Mouse (Mus musculus) layer of hippocampus, adult 9-11 months (tissue): ENCODE measurements around the gene Zfp217.

ENCODE experiments used
- DNase-seq: peaks from one replicate; pipeline ENCODE4 v3.0.0; 2022

The Zfp217 gene

DNA sequence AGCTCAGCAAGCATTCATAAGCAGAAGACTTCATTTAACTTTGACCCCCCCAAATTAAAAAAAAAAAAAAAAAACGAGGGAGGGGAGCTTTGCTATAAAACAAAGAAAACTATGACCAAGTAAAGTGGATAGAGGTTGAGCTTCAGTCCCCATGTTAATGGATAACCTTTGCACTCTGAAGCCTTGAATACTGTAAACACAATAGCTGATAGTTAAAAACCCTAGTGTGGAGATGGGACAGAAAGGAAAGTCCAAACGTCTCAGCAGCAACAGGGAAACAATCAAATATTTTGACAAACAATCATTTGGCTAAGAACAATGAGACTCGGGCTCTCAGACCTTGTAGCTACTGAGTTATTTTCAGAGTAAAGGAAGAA is 15.2 kb downstream of the Zfp217 start:
- no peak for DNase-seq

DNA sequence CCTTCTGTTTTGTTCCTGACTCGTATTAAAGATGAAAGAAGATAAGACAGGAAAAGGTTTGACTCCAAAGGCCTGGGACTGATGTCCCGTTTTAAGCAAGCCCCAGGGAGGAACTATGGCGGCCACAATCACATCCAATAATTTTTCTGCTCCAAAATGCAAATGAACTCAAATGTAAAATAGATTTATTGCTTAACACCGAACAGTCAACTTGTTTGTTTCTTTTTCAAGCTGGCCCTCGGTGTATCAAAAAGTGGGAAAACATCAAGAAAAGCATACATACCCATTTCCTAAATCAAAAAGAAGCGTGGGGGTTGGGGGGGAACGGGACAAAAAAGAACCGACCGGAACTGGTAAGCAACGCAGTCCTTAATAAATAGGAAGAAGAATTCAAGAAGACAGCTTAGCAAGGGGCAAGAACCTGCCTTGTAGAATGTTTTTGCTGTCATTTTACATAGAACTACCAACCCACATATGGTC is 15.9 kb downstream of the Zfp217 start:
- DNase-seq, result no peak

DNA sequence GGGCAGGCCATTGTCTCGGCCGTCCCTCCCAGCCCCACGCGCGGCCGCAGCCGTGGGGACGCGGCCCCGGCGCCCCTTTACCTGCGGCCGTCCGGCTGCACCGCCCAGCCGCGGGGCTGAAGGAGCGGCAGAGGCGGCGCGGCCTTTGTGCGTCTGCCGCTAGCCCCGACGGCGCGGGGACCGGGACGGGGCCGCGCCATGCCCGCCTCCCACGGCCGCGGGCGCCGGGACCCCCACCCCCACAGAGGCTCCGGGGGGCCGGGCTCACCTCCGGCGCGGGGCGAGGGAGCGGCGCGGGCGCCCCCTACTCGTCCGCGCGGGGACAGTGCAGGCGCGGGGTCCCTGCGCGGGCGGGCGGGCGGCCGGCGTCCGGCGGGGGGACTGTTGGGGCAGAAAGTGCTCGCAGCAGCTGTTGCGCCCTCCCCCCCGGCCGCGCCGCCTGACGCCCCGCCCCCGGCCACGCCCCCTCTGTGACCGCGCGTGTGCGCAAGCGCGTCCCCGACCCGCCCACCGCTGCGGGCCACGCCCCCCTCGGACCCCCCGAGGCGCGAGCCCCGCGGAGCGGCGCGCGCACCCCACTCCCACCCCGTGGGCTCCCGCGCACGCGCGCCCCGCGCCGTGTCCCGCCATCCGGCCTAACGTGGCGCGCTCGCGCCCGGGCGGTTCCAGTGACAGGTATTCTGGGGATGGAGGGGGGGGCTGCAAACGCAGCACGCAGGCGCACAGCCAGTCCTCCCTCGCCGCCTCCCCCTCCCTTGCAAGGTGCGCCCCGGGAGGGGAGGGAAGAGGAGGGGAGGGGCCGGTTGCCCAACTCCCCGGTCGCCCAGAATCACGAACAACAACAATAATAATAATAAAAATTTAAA is 16.9 kb downstream of the Zfp217 start:
- DNase-seq, result peak; percentile 46

DNA sequence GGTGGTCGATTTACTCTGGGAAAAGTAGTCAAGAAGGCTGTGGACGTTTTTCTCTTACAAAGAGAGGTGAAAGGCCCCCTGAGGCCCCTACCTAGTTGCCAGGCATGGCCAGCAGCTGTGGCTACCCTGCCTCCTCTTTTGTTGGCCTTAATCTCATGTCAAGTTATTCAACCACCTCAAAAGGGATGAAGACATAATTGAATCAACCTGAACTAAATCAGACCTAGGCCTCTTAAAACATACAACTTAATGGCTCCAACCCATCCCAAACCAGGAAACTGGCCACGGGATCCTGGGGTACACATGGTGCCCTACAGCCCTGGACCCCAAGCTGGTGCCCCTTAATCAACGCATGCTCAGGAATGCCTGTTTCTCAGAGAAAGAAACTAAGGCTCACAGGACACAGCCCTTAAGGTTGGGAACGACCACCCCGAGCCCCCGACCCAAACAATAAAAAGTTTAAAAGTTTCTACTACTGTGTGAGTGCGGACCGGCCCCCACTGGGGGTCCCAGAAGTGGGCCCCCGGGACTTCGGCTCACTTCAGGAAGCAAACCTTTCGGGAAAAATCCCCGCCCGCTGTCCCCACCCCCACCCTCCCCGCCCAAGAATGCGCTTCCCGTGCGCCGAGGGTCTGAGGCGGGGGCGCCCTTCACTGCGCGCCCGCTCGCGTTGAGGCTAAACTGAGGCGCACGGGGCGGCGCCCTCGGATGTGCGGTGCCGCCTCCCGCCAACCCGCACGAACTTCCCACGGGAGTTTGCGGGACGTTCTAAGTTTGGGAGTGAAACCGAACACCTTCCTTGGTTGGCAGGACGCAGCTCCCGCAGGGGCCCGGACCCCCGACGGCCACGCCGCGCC is 17.8 kb downstream of the Zfp217 start:
- no peak for DNase-seq

DNA sequence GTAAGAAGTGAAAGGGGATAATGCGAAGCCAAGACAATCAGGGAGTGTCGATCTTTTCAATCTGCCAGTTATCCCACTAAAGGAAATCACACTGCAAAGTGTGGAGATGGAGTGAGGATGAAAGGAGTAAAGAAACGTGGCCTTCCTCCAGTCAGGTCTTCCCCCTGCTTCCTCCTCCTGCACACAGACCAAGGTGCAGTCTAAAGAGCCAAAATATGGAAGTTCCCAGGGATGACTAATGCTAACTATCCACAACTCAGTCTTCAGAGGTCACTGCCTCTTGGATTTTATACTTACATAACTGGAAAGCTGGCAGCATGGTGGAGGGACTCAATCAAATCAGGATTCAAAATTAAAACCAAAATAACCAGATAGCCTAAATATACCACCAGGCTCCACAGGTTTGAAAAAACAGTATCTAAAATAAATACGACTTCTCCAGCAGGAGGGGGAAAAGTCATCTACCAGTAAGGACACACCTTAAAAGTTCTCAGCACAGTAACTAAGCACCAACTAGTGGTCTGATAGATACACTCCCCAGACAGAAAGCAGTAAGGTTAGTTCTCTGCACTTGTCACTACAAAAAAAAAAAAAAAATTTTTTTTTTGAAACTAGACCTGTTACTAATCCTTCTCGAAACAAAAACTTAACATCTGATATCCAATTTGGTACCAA is 18.5 kb downstream of the Zfp217 start:
- DNase-seq, result no peak

DNA sequence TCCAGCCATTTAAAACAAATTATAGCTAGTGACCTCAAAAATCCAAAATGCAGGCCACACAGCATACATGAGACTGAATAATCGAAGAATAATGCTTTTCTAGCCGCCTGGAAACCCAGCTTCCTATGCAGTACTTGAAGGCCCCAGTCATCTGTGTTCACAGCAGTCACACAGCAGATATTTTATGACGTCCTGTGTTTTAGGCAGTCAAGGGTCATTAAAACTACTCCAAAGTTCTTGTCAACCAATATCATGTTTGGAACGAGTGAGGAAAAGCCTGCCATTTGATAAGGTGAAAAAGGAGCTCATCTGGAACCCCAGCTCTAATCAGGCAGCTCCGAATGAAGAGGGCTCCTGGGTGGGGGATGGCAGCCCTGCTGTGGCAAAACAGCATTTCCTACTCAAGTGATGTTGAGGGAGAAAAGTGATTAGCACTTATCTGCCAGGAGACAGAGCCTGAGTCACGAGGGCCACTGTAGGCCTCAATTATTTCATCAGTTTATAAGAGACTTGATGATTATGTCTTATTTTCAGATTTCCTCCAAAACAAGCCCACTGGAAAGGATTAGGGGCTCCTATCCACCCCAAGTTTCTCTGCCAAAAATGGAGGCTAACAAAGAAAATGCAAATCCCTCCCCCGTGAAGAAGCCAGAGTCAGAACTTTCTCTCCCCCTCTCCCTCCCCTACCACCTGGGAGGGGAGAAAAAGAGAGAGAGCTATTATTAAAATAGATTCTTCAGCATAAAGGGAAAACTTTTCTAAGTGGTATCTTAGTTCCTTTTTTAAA is 19.2 kb downstream of the Zfp217 start:
- no peak for DNase-seq

DNA sequence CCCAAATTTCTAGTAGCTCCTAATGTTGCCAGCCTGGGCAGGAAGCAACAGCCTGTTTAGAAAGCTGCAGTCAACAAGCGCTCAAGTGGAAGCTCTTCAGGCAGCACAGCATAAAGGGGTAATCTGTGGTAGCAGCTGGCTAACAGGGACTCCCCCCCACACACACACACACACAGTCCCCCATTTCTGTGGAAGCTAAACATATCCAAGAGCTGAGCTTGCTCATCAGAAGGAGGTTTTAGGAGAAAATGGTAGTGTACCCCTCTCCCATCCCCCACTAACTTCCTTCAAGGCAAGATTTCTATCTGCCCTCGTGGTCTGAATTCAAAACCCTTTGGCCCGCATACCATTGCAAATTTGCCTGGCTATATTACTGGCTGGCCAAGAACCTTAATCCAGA is 20.4 kb downstream of the Zfp217 start:
- no peak for DNase-seq

DNA sequence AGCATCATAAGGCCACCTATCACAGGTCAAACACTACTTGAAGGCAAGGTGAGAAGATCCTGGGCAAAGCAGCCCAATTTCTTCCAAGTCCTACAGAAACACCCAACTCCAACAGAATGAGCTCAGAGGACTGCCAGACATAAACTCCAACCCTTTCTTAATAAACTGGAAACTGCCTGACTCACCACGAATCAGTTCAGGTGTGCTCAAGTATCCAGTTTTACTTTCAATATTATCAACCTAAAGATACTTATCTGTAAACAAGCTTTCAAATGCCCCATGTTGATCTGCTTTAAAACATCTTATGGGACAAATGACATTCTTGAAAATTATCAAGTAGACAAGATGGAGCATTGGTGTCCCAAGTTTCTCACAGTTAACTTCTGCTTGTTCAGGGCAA is 21.6 kb downstream of the Zfp217 start:
- no peak for DNase-seq

DNA sequence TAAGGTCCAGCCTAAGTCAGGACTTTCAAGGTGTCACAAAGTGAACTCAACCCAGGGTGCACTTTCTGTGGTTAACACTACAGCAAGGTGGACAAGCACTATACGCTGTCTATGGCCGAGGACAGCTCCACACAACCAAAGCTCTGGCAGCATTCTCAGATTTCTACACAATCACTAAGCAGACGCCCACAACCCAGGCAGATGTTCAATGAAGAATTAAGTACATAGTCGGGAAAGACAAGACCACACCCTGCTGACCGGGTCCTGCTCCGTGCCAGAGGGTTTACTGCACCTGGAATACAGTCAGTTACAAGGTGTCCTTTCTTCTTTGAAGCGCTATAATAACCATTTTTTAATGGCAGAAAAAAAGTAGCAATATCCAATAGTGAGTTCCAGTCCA is 25.7 kb downstream of the Zfp217 start:
- no peak for DNase-seq

DNA sequence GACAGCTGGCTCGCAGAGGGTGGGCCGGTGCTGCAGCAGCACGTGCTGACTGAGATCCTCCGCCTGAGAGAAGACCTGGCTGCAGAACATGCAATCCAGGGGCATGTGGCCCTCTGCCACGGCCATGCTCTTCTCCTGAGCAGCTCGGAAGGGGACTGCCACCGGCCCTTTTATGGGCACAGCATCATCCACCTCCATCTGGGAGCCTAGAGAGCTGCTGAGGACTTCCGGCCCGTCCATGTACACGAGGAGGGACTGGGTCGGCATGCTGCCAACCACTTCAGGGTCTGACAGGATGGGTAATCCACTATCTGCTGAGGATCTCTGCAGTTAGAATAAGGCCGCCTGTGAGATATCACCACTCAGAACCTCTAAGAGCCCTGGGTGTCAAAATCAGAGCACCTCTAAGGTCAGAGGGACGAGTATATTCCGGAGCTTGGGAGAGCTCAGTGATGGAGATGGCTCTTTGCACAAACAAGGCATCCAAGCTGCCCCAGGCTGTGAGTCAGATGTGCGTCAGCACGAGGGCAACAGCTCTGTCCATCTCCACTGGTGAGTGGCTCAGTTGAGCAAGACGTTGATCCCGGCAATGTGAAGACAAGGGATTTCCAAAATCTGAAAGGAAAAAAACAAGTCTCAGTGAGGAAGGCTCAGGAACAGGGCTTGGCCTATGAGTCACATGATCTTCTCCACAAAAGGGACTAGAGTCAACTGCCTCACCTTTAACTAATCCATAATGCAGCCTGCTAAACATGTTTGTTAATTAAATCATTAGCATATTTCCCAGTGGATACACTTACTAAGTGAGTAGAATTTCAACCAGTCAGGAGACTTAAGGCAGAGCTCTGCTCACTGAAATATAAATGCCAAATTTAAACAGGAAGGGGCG is 27.5 kb downstream of the Zfp217 start:
- no peak for DNase-seq

DNA sequence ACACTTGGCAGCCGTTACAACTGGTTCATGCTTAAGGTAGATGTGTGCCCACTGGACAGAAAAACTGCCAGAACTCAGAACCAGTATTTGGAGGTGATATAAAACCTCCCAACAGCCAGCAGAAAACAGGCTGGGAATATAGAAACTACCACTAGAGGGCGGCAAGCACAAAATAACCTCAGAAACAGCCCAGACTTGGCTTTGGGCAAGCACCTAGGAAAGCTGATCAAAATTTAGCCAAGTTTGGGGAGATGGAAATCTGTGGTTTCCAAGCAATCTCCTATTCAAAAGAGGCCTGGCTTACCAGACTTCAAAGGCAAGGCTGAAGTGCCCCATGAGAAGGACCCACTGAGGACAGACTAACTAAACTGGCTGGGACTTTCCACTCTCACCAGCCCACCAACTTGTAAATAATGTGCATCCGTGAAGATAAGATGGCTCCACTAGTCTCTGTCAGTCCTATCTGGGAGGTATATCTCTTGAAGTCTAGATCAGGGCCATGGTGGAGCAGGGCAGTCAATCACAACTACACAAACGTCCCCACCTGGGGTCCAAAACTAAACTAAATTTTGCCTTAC is 31.1 kb downstream of the Zfp217 start:
- DNase-seq, result peak; percentile 64

DNA sequence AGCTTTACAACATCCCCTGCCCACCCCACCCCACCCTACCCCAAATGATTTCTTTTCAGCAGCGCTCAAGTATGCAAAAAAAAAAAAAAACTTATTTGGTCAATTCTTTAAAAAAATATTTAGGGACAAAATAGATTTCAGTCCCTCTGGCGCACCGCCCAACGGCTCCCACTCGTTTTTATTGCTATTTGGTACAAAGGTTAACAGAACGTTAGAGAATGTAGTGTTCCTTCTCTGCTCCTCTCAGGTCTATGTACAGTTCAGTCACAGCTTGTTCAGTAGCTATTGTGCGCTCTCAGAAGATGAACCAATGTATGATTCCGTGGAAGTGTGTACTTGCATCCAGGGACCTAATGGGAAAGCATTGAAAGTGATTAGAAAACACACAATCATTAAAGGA is 37.6 kb downstream of the Zfp217 start:
- DNase-seq, result no peak

DNA sequence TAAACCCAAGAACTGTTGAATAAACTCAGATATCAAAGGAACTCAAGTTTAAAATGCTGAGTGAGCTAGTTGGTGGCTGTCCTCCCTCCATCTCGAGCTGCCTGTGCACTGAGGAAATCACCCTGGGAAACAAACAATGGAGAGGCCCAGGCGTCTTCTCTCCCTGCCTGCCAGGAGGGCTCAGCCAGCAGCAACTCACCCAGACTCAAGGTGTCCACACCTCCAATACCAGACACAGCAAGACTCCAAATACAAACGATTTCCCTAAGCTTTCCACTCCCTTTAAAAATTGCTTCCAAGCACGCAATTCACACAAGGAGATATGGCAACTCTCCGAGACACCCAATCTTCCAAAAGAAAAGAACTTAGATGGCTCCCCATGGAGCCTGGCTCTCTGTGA is 38.4 kb downstream of the Zfp217 start:
- no peak for DNase-seq

DNA sequence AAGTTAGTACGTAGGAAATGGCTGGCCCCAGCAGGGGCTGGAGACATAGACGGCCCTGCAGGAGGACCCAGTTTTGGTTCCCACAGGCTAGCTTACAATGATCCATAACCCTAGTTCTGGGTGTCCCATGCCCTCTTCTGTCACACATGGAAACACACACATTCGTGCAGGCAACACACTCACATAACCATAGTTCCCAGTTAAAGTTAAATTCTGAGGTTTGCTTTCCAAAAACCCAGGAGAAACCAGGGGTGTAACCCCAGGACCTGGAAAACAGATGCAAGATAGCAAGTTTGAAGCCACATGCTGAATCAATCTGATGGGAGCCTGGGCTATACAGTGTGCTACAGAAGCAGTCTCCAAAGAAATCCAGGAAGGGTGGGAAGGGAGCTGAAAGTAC is 40.1 kb downstream of the Zfp217 start:
- no peak for DNase-seq

DNA sequence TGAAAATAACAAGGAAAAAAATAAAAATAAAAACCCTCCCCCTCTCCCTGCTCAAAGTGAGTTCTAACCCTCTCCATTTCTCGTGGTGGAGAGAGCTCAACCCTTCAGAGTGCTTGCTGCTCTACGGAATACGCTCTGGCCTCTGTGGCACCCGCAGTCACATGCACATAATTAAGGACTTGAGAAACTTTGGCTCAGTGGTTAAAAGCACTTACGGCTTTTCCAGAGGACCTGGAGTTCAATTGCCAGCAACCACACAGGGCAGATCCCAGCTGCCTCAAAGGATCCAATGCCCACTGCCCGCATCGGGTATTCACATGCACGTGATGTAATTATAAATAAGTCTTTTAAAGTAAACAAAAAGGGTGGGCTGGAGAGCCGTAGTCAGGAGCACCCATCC is 41.9 kb downstream of the Zfp217 start:
- DNase-seq, result no peak

DNA sequence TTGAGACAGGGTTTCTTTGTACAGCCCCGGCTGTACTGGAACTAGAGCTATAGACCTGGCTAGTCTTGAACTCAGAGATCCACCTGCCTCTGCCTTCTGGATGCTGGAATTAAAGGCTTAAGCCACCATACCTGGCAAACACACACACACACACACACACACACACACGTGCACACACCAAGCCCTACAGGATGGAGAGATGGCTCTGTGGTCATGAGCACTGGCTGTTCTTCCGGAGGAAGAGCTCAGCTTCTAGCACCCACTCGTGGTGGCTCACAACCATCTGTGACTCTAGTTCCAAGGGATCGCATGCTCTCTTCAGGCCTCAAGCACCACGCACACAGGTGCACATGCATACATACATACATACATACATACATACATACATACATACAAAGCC is 43.5 kb downstream of the Zfp217 start:
- no peak for DNase-seq

DNA sequence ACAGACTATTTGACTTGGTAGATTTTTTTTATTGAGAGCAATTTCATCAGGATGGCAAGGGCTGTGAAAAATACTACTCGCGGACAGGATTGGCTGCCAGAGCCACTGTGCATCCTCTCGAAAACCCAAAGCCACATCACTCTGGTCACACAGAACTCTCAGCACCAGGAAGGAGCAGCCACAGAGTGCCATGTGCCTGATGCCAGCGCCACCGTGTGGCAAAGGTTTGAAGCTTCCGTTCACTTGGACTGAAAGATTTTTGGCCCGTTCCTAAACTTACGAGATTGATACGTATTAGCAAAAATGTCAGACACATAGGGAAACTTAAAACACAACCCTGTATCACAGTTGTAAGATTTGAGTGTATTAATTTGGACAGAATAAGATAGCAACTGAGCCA is 44.1 kb downstream of the Zfp217 start:
- DNase-seq, result no peak

DNA sequence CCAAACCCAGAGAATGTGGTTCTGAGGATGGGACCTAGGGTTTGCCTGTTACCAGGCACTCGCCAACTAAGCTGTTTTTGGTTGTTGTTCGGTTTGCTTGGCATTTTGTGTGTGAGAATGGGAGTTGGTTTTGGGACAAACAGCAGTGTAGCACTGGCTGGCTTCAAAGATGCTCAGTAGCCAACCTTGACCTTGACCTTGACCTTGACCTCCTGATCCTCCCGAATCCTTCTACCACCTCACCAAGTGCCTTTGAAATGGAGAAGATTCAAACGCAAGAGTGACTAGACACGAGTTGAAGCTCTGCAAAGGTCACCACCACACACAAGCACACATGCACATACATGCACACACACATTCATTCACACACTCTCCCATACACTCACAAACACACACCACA is 44.6 kb downstream of the Zfp217 start:
- DNase-seq, result no peak

DNA sequence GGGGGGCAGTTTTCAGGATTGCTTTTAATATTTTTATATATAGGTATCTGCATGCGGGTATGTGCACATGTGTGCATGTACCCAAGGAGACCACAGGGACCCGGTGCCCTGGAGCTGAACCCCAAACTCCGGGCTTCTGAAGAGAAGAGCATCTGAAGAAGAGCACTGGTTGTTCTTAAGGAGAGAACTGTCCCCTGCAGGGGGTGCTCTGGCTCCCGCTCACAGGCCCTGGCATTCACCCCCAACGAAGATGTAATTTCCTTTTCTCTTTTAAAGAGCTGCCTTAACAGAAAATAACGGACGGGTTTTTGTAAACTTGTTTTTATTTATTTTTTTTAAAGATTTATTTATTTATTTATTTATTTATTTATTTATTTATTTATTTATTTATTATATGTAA is 46.0 kb downstream of the Zfp217 start:
- no peak for DNase-seq

DNA sequence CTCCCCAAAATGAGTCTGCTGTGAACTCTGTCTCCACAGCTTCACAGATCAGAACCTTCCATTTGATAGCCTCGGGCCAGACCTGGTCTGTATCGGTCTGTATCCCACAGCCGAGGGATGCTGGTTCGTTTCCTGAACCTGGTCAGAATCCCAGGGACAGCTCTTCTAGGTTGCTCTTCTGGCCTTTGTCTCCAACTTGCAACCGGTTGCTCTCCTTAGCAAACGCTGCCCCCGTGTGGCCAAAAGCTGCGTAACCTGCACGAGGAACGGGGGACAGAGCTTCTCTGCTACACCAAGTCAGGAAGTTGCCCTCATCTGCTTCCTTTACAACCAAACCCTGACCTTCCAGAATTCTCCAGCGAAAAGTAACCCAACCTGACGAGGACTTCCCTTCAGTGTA is 46.8 kb downstream of the Zfp217 start:
- DNase-seq, result peak; percentile 62

DNA sequence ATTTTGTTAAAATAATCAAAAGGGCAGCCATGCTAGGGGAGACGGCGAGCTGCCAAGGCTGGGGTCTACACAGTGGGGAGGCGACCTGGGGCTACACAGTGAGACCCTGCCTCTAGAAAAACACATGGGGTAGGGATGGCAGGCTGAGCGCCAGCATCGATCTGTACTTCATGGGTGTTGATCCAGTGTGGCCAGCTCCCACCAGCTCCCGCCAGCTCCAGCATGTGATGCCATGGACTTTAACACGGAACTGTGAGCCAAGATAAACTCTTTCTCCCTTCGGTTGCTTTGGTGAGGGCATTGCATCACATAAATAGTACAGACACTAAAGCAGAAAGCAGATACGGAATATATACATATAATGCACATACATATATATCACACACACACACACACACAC is 53.0 kb downstream of the Zfp217 start:
- DNase-seq, result no peak
